Mouse (Mus musculus) left cerebral cortex, adult 2 months (tissue): ENCODE data around the gene Slc1a7. TPM values are rescaled to one million over a fixed set of nuclear protein-coding genes. Genes with fewer than 3 reads are reported as not detected.

ENCODE experiments used
- DNase-seq, 2 experiments: peaks; one replicate each; pipeline ENCODE4 v3.0.0; 2021 to 2022; ENCODE audit warnings: low spot score in 2 of 2, mixed read lengths in 1 of 2; ENCODE audit errors: extremely low spot score in 1 of 2
- H3K27ac ChIP-seq: fragments of 200-600 bp; 2 replicates; pipeline ENCODE4 v1.8.1; 2022
- H3K4me3 ChIP-seq: fragments of 200-600 bp; 2 replicates; pipeline ENCODE4 v1.8.1; 2022
- CTCF ChIP-seq: fragments of 200-600 bp; IDR thresholded peaks from 2 replicates; pipeline ENCODE4 v1.8.1; 2022; ENCODE audit warnings: antibody characterized with exemption, mild to moderate bottlenecking, moderate library complexity
- intact Hi-C: fragments of 180-260 bp; cut with DNase I; formaldehyde crosslinking; loops from one replicate; pipeline ENCODE4 v1.15.1; 2025
- total RNA-seq, 2 experiments: library from RNA; stranded (reverse); gene quantifications; 2 replicates each; pipeline ENCODE4 v1.2.3; 2021

Gene Slc1a7
- total RNA-seq, 2 experiments from 2014 or later, result 0.43 to 0.94 TPM

- no peak for DNase-seq
- no peak overlapping the region for H3K4me3 ChIP-seq
- TF ChIP-seq CTCF, result no peak
- intact Hi-C loops, result loop anchor here (5.0 kb wide), 2 partner anchors 79 to 389 kb away; partner anchors contain the start of gene Coa7
- H3K27ac ChIP-seq, result no peak overlapping the region
Measured at GRCm38 (mm10) chr4:107938124-107938523, 30.0 kb upstream of the Slc1a7 start.

- intact Hi-C loops, result no loop called here
- no peak overlapping the region for H3K4me3 ChIP-seq
- no peak overlapping the region for H3K27ac ChIP-seq
- no peak for DNase-seq
- no peak for TF ChIP-seq CTCF
Measured at GRCm38 (mm10) chr4:107942741-107943140, 25.4 kb upstream of the Slc1a7 start.

- intact Hi-C loops, result no loop called here
- no peak for TF ChIP-seq CTCF
- no peak overlapping the region for H3K27ac ChIP-seq
- no peak overlapping the region for H3K4me3 ChIP-seq
- no peak for DNase-seq
Measured at GRCm38 (mm10) chr4:107944141-107944540, 24.0 kb upstream of the Slc1a7 start.

- Histone ChIP-seq H3K4me3 (no peak overlapping the region), H3K27ac (no peak overlapping the region)
- no peak for TF ChIP-seq CTCF
- intact Hi-C loops, result no loop called here
- no peak for DNase-seq
Measured at GRCm38 (mm10) chr4:107949918-107950317, 18.2 kb upstream of the Slc1a7 start.

GRCm38 (mm10) chr4:107952845-107953244 is 15.3 kb upstream of the Slc1a7 start:
- no peak for DNase-seq
- intact Hi-C loops, result no loop called here
- no peak overlapping the region for H3K27ac ChIP-seq

GRCm38 (mm10) chr4:107955691-107956090 is 12.4 kb upstream of the Slc1a7 start:
- Histone ChIP-seq H3K27ac (no peak overlapping the region), H3K4me3 (no peak overlapping the region)
- TF ChIP-seq CTCF, result no peak
- intact Hi-C loops, result no loop called here
- DNase-seq, result no peak

More at GRCm38 (mm10) chr4:107952845-107953244, 15.3 kb upstream of the Slc1a7 start:
- peak; percentile 60 for TF ChIP-seq CTCF
- no peak overlapping the region for H3K4me3 ChIP-seq

- no peak for TF ChIP-seq CTCF
- Histone ChIP-seq H3K27ac (no peak overlapping the region), H3K4me3 (no peak overlapping the region)
- intact Hi-C loops, result no loop called here
- DNase-seq, result no peak
Measured at GRCm38 (mm10) chr4:107958487-107958886, 9.6 kb upstream of the Slc1a7 start.

- intact Hi-C loops, result no loop called here
- H3K4me3 ChIP-seq, result no peak overlapping the region
- H3K27ac ChIP-seq, result no peak overlapping the region
- no peak for TF ChIP-seq CTCF
- DNase-seq, result no peak
Measured at GRCm38 (mm10) chr4:107962044-107962732, 5.9 kb upstream of the Slc1a7 start.

- no peak for DNase-seq
- Histone ChIP-seq H3K27ac (no peak overlapping the region), H3K4me3 (no peak overlapping the region)
- TF ChIP-seq CTCF, result no peak
- intact Hi-C loops, result no loop called here
Measured at GRCm38 (mm10) chr4:107962792-107963191, 5.3 kb upstream of the Slc1a7 start.

GRCm38 (mm10) chr4:107966416-107967109 is 1.6 kb upstream of the Slc1a7 start:
- no peak overlapping the region for H3K4me3 ChIP-seq
- H3K27ac ChIP-seq, result no peak overlapping the region
- DNase-seq, result no peak
- intact Hi-C loops, result no loop called here
- no peak for TF ChIP-seq CTCF

GRCm38 (mm10) chr4:107969781-107970180 is 1.6 kb downstream of the Slc1a7 start:
- TF ChIP-seq CTCF, result no peak
- DNase-seq, result no peak
- Histone ChIP-seq H3K4me3 (no peak overlapping the region), H3K27ac (no peak overlapping the region)
- intact Hi-C loops, result no loop called here

GRCm38 (mm10) chr4:107971162-107971561 is 3.0 kb downstream of the Slc1a7 start:
- intact Hi-C loops, result no loop called here
- DNase-seq, result no peak
- TF ChIP-seq CTCF, result no peak
- H3K4me3 ChIP-seq, result no peak overlapping the region
- no peak overlapping the region for H3K27ac ChIP-seq
